Mouse (Mus musculus) WW6 (cell line): ENCODE results near the gene Gxylt1.
A peak's percentile ranks its signal among the peaks of the same experiment; 100 is the strongest.
"Not testable (repeated sequence)": the region's sequence is repeated elsewhere in the genome, so short reads cannot be mapped to it uniquely, and the experiment has no call there.

ENCODE experiments used
- DNase-seq: peaks from one replicate; pipeline ENCODE4 v3.0.0-alpha.2; 2013; ENCODE audit warnings: low read depth, low spot score

The Gxylt1 gene

GRCm38 (mm10) chr15:93263566-93263965 lies 11.4 kb downstream of the Gxylt1 start:
- no peak for DNase-seq

- no peak for DNase-seq
Measured at GRCm38 (mm10) chr15:93262818-93263217, 12.2 kb downstream of the Gxylt1 start.

DNA sequence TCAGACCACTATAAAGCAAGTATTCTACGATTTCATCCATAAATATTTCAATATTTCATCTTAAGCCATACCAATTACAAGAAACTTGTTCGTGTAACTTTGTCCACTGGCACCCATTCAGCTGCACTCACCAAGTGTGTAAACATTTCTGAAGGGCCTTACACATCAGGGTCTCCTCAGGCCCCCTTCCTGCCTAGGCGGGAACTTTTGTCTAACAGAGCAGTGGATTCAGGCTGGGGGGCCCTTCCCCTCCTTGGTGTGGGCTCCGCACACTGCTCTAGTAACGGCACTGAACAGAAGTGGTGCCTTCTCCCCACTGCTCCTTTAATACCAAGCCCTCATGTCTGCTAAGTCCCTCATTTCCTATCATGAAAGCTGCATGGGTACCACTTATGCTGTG lies 12.7 kb downstream of the Gxylt1 start:
- no peak for DNase-seq

GRCm38 (mm10) chr15:93259933-93260332 lies 15.0 kb downstream of the Gxylt1 start:
- no peak for DNase-seq

DNA sequence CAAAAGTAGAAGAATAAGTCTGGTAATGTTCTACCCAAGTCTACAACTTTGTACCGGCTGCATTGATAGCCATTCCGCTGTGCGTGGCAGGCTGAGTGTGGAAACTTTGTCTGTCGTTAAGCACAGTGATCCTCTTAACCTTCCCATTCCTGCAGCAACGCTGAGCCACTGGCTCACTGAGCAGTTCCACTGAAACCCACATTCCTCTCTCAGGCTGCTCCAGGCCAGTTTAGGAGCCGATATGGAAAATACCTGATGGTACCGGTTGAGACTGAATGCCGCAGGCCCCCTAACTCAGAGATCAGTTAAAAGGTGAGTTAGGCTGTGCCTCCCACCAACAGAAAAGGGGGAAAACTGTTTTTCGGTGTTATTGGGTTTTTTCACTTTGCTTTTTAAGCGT lies 19.7 kb downstream of the Gxylt1 start:
- no peak for DNase-seq

DNA sequence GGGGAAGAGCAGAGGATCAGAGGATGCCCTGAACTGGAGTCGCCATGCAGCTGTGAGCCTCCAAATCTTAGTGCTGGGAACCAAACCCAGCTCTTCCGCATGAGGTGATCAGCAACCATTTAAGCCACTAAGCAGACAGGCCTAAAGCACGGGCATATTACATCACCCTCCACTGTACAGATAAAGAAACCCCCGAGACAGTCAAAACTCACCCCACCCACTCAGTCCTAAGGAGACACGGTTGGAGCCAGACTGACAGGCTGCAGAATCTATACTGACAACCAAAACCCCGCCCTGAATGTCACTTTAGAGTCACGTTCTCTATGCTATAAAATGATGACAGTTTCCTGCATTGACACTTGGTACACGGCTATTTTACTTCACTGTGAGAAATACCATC lies 21.8 kb downstream of the Gxylt1 start:
- no peak for DNase-seq

GRCm38 (mm10) chr15:93252396-93252795 lies 22.6 kb downstream of the Gxylt1 start:
- DNase-seq: no peak

DNA sequence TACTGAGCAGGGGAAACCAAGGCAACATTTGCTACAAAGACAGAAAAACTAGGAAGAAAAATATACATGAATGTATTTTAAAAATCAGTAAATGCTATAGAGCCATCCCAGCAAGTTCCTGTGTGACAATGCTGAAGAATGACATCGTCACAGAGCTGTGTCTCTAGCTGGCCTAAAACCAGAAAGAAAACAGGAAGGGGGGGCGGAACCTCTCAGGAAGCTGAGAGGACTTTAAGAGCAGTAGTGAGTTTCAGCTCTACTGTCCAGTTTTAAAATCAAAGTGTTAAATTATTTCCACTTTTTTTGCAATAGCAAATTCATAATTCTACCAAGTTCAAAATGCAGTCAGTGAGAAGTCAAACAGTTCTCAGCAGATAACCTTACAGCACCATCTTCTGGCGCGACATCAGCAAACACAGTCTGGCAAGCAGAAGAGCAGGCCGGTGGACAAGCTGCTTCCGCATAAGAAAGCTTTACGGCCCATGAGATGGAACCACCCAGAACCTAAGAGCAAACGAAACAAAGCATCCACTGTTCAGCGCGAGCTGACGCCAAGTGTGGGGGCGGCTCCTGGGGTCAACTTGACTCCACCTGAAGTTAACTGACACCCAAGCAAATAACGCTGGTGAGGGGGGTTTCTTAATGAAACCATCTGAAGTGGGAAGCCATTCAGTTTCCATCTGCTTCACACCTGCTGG lies 23.3 kb downstream of the Gxylt1 start:
- no peak for DNase-seq

DNA sequence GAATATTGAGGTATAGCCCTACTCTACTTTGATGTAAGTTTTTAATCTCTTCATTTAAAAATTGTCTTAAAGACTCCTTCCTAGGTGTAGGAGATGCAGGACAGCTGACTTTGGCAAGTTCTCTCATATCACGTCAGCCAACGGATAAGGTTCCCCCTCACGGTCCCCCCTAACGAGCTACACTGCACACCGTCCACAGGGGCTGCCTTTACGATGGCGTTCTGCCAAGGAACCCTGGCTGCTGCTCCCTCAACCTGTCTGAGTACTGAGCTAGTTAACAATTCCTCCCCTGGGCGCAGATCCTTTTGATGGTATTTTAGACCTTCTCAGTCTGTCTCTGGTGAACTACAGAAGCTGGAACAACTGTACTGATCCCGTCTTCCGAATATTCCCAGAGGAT lies 31.8 kb downstream of the Gxylt1 start:
- DNase-seq: no peak

- DNase-seq: not testable (repeated sequence)
Measured at GRCm38 (mm10) chr15:93236456-93236855, 38.5 kb downstream of the Gxylt1 start.

DNA sequence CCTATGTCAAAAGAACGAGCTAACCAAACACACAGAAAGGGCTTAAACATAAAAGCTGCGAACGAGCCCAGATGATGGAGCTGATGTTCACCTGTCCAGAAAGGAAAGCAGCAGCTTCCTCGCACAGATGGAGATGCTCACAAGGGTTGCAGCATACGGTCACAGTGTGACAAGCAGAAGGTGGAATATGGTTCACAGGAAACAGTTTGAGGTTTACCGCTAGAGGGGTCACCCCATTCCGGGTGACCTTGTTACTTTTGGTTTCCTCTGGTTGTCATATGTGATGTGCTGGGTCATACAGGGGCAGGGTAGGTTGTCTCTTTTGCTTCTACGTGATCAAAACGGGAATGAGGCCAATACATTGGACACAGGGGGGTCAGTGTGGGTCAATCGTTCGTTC lies 46.0 kb downstream of the Gxylt1 start:
- no peak for DNase-seq

GRCm38 (mm10) chr15:93228375-93228774 lies 46.6 kb downstream of the Gxylt1 start:
- no peak for DNase-seq

DNA sequence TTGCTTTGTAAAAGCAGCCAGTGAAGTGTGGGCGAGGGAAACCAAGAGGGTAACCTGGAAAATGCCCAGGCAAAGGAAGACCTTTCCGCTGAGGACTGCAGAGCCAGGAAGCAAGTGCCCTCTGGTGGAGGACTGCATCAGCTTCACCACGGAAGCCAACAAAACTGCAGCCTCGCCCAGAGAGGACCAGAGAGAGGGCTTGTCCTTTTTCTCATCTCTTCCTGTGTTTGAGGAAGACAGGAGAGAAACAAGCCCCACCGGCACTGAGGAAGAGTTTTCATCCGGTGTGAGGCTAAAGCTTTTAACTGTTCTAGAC lies 47.3 kb downstream of the Gxylt1 start:
- peak; percentile 16 for DNase-seq

- no peak for DNase-seq
Measured at GRCm38 (mm10) chr15:93226930-93227763, 47.8 kb downstream of the Gxylt1 start.

GRCm38 (mm10) chr15:93222475-93222874 lies 52.5 kb downstream of the Gxylt1 start:
- no peak for DNase-seq

- no peak for DNase-seq
Measured at GRCm38 (mm10) chr15:93212617-93213016, 62.4 kb downstream of the Gxylt1 start.

DNA sequence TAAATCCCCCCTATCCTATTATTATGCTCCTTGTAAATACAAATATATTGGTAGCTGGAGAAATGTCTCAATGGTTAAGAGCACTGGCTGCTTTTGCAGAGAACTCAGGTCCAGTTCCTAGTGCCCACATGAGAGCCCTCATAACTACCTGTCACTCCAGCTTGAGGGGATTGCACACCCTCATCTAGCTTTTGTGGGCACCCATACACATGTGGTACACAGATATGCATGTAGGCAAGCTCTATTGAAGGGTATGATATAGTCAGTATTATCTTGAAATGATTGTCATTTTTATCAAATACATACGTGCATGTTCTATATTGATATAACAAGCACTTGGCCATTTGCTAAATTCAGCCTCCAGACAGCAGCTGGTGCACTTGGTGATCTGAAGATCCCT lies 70.1 kb downstream of the Gxylt1 start:
- no peak for DNase-seq

DNA sequence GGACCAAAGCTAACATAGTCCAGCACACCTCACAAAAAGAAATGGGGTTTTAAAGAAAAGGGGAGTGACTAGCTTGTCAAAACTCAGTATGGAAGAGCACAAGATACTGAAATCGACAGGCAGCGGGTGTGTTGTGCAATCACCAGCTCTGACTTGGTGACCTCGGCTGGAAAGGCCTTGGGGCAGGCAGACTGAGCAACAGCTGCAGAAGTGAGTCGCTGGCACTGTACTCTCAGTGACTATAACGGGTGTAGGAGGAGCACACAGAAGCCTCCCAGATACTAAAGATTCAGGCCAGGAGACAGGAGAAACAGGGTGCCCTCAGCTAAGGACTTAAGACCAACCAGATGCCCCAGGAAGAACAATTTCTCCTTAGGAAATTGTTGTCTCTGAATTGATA lies 73.0 kb downstream of the Gxylt1 start:
- no peak for DNase-seq

GRCm38 (mm10) chr15:93191387-93192145 lies 83.4 kb downstream of the Gxylt1 start:
- no peak for DNase-seq
